Mouse (Mus musculus) intestine, embryonic 16.5 days (tissue): Measurements from ENCODE around the gene Lamp1. TPM values are rescaled to one million over a fixed set of nuclear protein-coding genes. Genes with fewer than 3 reads are reported as not detected.

Source experiments
- ATAC-seq: fragments of 200-750 bp; cut with Nextera tagmentation; 2 replicates; pipeline ENCODE4 v1.8.0; 2017; ENCODE audit warnings: moderate TSS enrichment, moderate library complexity
- H3K27ac ChIP-seq: fragments of 300-500 bp; sonication (generic); 2 replicates; pipeline ENCODE4 v1.5.1; 2014; ENCODE audit warnings: mild to moderate bottlenecking, low read length
- H3K27me3 ChIP-seq: fragments of 300-500 bp; sonication (generic); replicated peaks from 2 replicates; pipeline ENCODE4 v1.6.1; 2014; ENCODE audit warnings: low read length, control low read depth, mixed read lengths; ENCODE audit not compliant: control insufficient read depth, insufficient read depth
- H3K36me3 ChIP-seq: fragments of 300-500 bp; sonication (generic); 2 replicates; pipeline ENCODE4 v1.6.1; 2014; ENCODE audit warnings: low read length, control low read depth; ENCODE audit not compliant: control insufficient read depth, insufficient read depth
- H3K4me1 ChIP-seq: fragments of 300-500 bp; sonication (generic); 2 replicates; pipeline ENCODE4 v1.6.1; 2014; ENCODE audit warnings: low read length, control low read depth, mixed read lengths; ENCODE audit not compliant: control insufficient read depth, insufficient read depth
- H3K4me2 ChIP-seq: fragments of 300-500 bp; sonication (generic); 2 replicates; pipeline ENCODE4 v1.6.1; 2014; ENCODE audit warnings: low read depth, low read length, control low read depth
- H3K4me3 ChIP-seq: fragments of 300-500 bp; sonication (generic); 2 replicates; pipeline ENCODE4 v1.5.1; 2014; ENCODE audit warnings: mild to moderate bottlenecking, low read length
- H3K9ac ChIP-seq: fragments of 300-500 bp; sonication (generic); 2 replicates; pipeline ENCODE4 v1.6.1; 2014; ENCODE audit warnings: low read depth, low read length
- H3K9me3 ChIP-seq: fragments of 300-500 bp; sonication (generic); 2 replicates; pipeline ENCODE4 v1.6.1; 2016; ENCODE audit warnings: low read length, control low read depth; ENCODE audit not compliant: control insufficient read depth
- WGBS: fragments of 180-500 bp; shearing (Covaris S2); extraction: QIAGEN DNeasy Blood & Tissue Kit; methylation state at CpG from one replicate; pipeline ENCODE4 v1.1.7; 2014; 5-methylcytosine and 5-hydroxymethylcytosine counted together
- polyA plus RNA-seq: library from polyadenylated mRNA; unstranded; fragments of >200 nt; fragmentation: Nextera tagmentation; extraction: Ambion mirVana; gene quantifications from 2 replicates; pipeline ENCODE4 v1.2.1, GENCODE M21; 2015

Gene Lamp1
- polyA plus RNA-seq, 1 experiment from 2014 or later = 256 TPM

- WGBS = 73% methylated on average over 12 of the region's 12 CpGs
- Histone ChIP-seq H3K27ac (no peak overlapping the region), H3K9me3 (no peaks in the 10 kb centered on the region), H3K4me3 (no peak overlapping the region), H3K9ac (no peak overlapping the region), H3K4me2 (no peak overlapping the region), H3K36me3 (no peaks in the 10 kb centered on the region), H3K4me1 (peaks cover 13% of the 10 kb centered on the region), H3K27me3 (no peaks in the 10 kb centered on the region)
- no peak for ATAC-seq
Observed at GRCm38 (mm10) chr8:13156327-13157097, 2.4 kb upstream of the Lamp1 start.

- Histone ChIP-seq H3K27me3 (no peaks in the 10 kb centered on the region), H3K9ac (peak overlapping the region; percentile 97), H3K4me3 (peak overlapping the region; percentile 99), H3K27ac (peak overlapping the region; percentile 77), H3K4me1 (peaks cover 19% of the 10 kb centered on the region), H3K36me3 (no peaks in the 10 kb centered on the region), H3K4me2 (peak overlapping the region; percentile 82), H3K9me3 (no peaks in the 10 kb centered on the region)
- 0% methylated on average over 36 of the region's 49 CpGs for WGBS
- ATAC-seq = peak; percentile 71
Observed at GRCm38 (mm10) chr8:13159377-13159881, 468 bp downstream of the Lamp1 start.

GRCm38 (mm10) chr8:13160691-13161090 lies 1.7 kb downstream of the Lamp1 start:
- Histone ChIP-seq H3K9me3 (no peaks in the 10 kb centered on the region), H3K9ac (peak overlapping the region; percentile 97; the same call in 1 of the 2 replicates), H3K27me3 (no peaks in the 10 kb centered on the region), H3K27ac (no peak overlapping the region), H3K4me1 (peaks cover 19% of the 10 kb centered on the region), H3K4me2 (peak overlapping the region; percentile 82), H3K36me3 (no peaks in the 10 kb centered on the region), H3K4me3 (peak overlapping the region; percentile 99)
- ATAC-seq = no peak
- WGBS = 81% methylated on average over 3 of the region's 3 CpGs

GRCm38 (mm10) chr8:13162098-13162497 lies 3.1 kb downstream of the Lamp1 start:
- no peak for ATAC-seq
- H3K36me3 ChIP-seq = no peaks in the 10 kb centered on the region
- peaks cover 19% of the 10 kb centered on the region for H3K4me1 ChIP-seq
- H3K4me3 ChIP-seq = peak overlapping the region; percentile 11; the same call in 1 of the 2 replicates
- H3K27me3 ChIP-seq = no peaks in the 10 kb centered on the region
- peak overlapping the region; percentile 10; the same call in 1 of the 2 replicates for H3K4me2 ChIP-seq
- 0 out of 2 replicates have a peak overlapping the region, but pooled peaks have one; percentile 7 for H3K9ac ChIP-seq
- H3K27ac ChIP-seq = no peak overlapping the region
- WGBS = 73% methylated on average over 6 of the region's 6 CpGs
- no peaks in the 10 kb centered on the region for H3K9me3 ChIP-seq

- Histone ChIP-seq H3K27me3 (no peaks in the 10 kb centered on the region), H3K9me3 (no peaks in the 10 kb centered on the region), H3K36me3 (no peaks in the 10 kb centered on the region; the same call in 1 of the 2 replicates), H3K27ac (no peak overlapping the region), H3K9ac (no peak overlapping the region), H3K4me3 (no peak overlapping the region), H3K4me2 (no peak overlapping the region), H3K4me1 (peaks cover 18% of the 10 kb centered on the region)
- WGBS = 62% methylated on average over 1 of the region's 1 CpGs
- no peak for ATAC-seq
Observed at GRCm38 (mm10) chr8:13163563-13163962, 4.6 kb downstream of the Lamp1 start.

GRCm38 (mm10) chr8:13164361-13164760 lies 5.4 kb downstream of the Lamp1 start:
- 85% methylated on average over 5 of the region's 5 CpGs for WGBS
- ATAC-seq = no peak

GRCm38 (mm10) chr8:13170510-13170909 lies 11.5 kb downstream of the Lamp1 start:
- peaks cover 26% of the 10 kb centered on the region for H3K36me3 ChIP-seq
- no peaks in the 10 kb centered on the region for H3K9me3 ChIP-seq
- H3K4me3 ChIP-seq = no peak overlapping the region
- 44% methylated on average over 1 of the region's 1 CpGs for WGBS
- H3K27ac ChIP-seq = no peak overlapping the region
- no peak for ATAC-seq
- H3K4me1 ChIP-seq = no peaks in the 10 kb centered on the region
- H3K9ac ChIP-seq = no peak overlapping the region
- H3K4me2 ChIP-seq = no peak overlapping the region
- H3K27me3 ChIP-seq = no peaks in the 10 kb centered on the region

More at GRCm38 (mm10) chr8:13164361-13164760, 5.4 kb downstream of the Lamp1 start:
- no peaks in the 10 kb centered on the region for H3K27me3 ChIP-seq
- H3K4me1 ChIP-seq = peaks cover 17% of the 10 kb centered on the region
- no peak overlapping the region for H3K9ac ChIP-seq
- no peak overlapping the region for H3K4me3 ChIP-seq
- H3K9me3 ChIP-seq = no peaks in the 10 kb centered on the region
- no peak overlapping the region for H3K4me2 ChIP-seq
- H3K36me3 ChIP-seq = no peaks in the 10 kb centered on the region; the same call in 1 of the 2 replicates
- no peak overlapping the region for H3K27ac ChIP-seq

- H3K4me2 ChIP-seq = no peak overlapping the region
- no peak for ATAC-seq
- no peaks in the 10 kb centered on the region for H3K27me3 ChIP-seq
- H3K36me3 ChIP-seq = peaks cover 32% of the 10 kb centered on the region
- no peaks in the 10 kb centered on the region for H3K4me1 ChIP-seq
- no peaks in the 10 kb centered on the region for H3K9me3 ChIP-seq
- H3K27ac ChIP-seq = no peak overlapping the region
- H3K9ac ChIP-seq = no peak overlapping the region
- WGBS = 87% methylated on average over 4 of the region's 4 CpGs
- no peak overlapping the region for H3K4me3 ChIP-seq
Observed at GRCm38 (mm10) chr8:13174305-13174704, 15.3 kb downstream of the Lamp1 start.

GRCm38 (mm10) chr8:13174811-13175210 lies 15.8 kb downstream of the Lamp1 start:
- Histone ChIP-seq H3K4me2 (no peak overlapping the region), H3K4me3 (no peak overlapping the region), H3K27me3 (no peaks in the 10 kb centered on the region), H3K36me3 (peaks cover 32% of the 10 kb centered on the region), H3K4me1 (no peaks in the 10 kb centered on the region), H3K27ac (no peak overlapping the region), H3K9ac (no peak overlapping the region), H3K9me3 (no peaks in the 10 kb centered on the region)
- no peak for ATAC-seq
- 82% methylated on average over 4 of the region's 4 CpGs for WGBS
